Mouse (Mus musculus): Measurements from ENCODE around the gene Cdh16.

- TF ChIP-seq CTCF (IDR thresholded peaks at IDR 0.05; ENCODE audit: control insufficient read depth, insufficient read depth, insufficient replicate concordance, low read depth, low read length) (no peak), POLR2A (IDR thresholded peaks at IDR 0.05; ENCODE audit: control insufficient read depth, low read depth, low read length) (no peak)
Observed at GRCm38 (mm10) chr8:104607944-104608343, 16.3 kb downstream of the Cdh16 start.
